Mouse (Mus musculus) adrenal gland, postnatal 14 days (tissue): ENCODE data around the gene Gadd45g. TPM values are rescaled to one million over a fixed set of nuclear protein-coding genes. Genes with fewer than 3 reads are reported as not detected.

Experiments
- DNase-seq: peaks from one replicate; pipeline ENCODE4 v3.0.0; 2021; ENCODE audit warnings: mixed read lengths
- long read RNA-seq, 2 experiments: library from polyadenylated mRNA; stranded (forward); transcript quantifications; one replicate each; pipeline ENCODE4 v2.0.0; 2021
- total RNA-seq: library from RNA; stranded (reverse); gene quantifications from 2 replicates; pipeline ENCODE4 v1.2.3, GENCODE M21; 2021

The Gadd45g gene
- 51.7 and 63.2 TPM in 2 replicates for total RNA-seq
- long read RNA-seq, experiment 1, transcript Gadd45g-202 (3 exons, 863 nt): minor isoform, 6 of 146 reads
- long read RNA-seq, experiment 1, transcript Gadd45g-201 (4 exons, 1,071 nt): major isoform, 122 of 146 reads
- long read RNA-seq, experiment 1, partial matches to known transcripts: 4 of 146 reads
- long read RNA-seq, experiment 1, other reads (novel, unspliced or antisense): 14 of 146 reads
- long read RNA-seq, experiment 2, transcript Gadd45g-202 (3 exons, 863 nt): minor isoform, 5 of 155 reads
- long read RNA-seq, experiment 2, transcript Gadd45g-201 (4 exons, 1,071 nt): major isoform, 129 of 155 reads
- long read RNA-seq, experiment 2, partial matches to known transcripts: 4 of 155 reads
- long read RNA-seq, experiment 2, other reads (novel, unspliced or antisense): 17 of 155 reads

GRCm38 (mm10) chr13:51846301-51846867, at the start of gene Gadd45g:
Gene Gadd45g, plus strand, starts transcription at chr13:51846678.
- DNase-seq: peak; percentile 98

GRCm38 (mm10) chr13:51797899-51798746, 48.4 kb upstream of the Gadd45g start:
- no peak for DNase-seq

- no peak for DNase-seq
Observed at GRCm38 (mm10) chr13:51799735-51800522, 46.5 kb upstream of the Gadd45g start.

- peak; percentile 28 for DNase-seq
Observed at GRCm38 (mm10) chr13:51800921-51801320, 45.6 kb upstream of the Gadd45g start.

GRCm38 (mm10) chr13:51805634-51806033, 40.8 kb upstream of the Gadd45g start:
- no peak for DNase-seq

- DNase-seq: peak; percentile 65
Observed at GRCm38 (mm10) chr13:51806220-51806619, 40.3 kb upstream of the Gadd45g start.

- peak; percentile 58 for DNase-seq
Observed at GRCm38 (mm10) chr13:51808141-51808540, 38.3 kb upstream of the Gadd45g start.

GRCm38 (mm10) chr13:51813621-51814615, 32.6 kb upstream of the Gadd45g start:
- DNase-seq: peak; percentile 27

- no peak for DNase-seq
Observed at GRCm38 (mm10) chr13:51814646-51815045, 31.8 kb upstream of the Gadd45g start.

GRCm38 (mm10) chr13:51815865-51816504, 30.5 kb upstream of the Gadd45g start:
- peak; percentile 49 for DNase-seq

- DNase-seq: no peak
Observed at GRCm38 (mm10) chr13:51816559-51817041, 29.9 kb upstream of the Gadd45g start.

- peak; percentile 45 for DNase-seq
Observed at GRCm38 (mm10) chr13:51818170-51818943, 28.1 kb upstream of the Gadd45g start.

GRCm38 (mm10) chr13:51818944-51819326, 27.5 kb upstream of the Gadd45g start:
- no peak for DNase-seq

- peak; percentile 62 for DNase-seq
Observed at GRCm38 (mm10) chr13:51819351-51819750, 27.1 kb upstream of the Gadd45g start.

- no peak for DNase-seq
Observed at GRCm38 (mm10) chr13:51821988-51822387, 24.5 kb upstream of the Gadd45g start.

- DNase-seq: no peak
Observed at GRCm38 (mm10) chr13:51823822-51824495, 22.5 kb upstream of the Gadd45g start.

GRCm38 (mm10) chr13:51830744-51831450, 15.6 kb upstream of the Gadd45g start:
- peak; percentile 48 for DNase-seq

- DNase-seq: no peak
Observed at GRCm38 (mm10) chr13:51832491-51832890, 14.0 kb upstream of the Gadd45g start.
